Mouse (Mus musculus) hindlimb bud, embryonic 11.5 days (tissue): ENCODE data around the gene Lat2.
A peak's percentile ranks its signal among the peaks of the same experiment; 100 is the strongest.
"Not testable (repeated sequence)": the region's sequence is repeated elsewhere in the genome, so short reads cannot be mapped to it uniquely, and the experiment has no call there.

ENCODE experiments used
- DNase-seq: peaks from one replicate; pipeline ENCODE4 v3.0.0-alpha.2; 2012; ENCODE audit warnings: low read depth, low spot score; ENCODE audit errors: extremely low spot score

Lat2 gene

DNA sequence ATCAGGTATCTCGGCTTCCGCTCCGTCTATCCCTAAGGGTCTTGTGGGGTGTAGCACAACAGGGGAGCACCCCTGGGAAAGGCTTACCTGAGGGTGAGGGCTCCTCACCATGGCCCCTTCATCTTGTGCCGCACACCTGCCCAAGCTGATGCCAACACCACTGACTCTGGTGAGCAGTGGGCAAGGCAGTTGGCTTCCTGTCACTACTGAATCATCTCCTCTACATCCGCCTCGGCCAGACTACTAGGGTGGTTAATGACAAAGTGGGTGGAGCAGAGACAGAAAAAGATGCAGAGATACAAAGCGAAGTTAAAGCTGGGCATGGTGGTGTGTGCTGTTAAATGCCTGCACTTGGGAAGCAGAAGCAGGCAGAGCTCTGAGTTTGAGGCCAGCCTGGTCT lies at the start of gene Lat2:
TSS of gene Lat2 (minus strand) at position 224 of the 400 bp plus-strand sequence.
- DNase-seq = no peak

DNA sequence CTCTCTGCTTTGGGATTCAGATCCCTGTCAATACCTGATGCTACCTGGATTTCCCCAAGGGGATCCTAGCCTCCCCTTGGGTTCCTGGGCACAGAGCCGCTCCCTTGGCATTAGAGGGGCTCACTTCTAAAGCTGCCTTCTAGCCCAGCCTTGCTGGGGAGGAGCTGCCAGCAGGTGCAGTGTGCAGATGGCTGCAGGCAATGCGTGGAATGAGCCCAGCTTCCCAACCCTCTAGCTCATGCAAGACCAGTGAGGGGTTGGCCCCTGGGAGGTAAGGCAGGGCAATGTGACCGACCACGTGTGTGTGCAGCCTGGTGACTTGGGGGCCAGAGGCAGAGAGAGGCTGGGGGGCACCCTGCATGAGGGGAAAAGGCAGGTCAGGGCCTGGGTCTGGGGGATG lies 41.9 kb upstream of the Lat2 start:
- DNase-seq = no peak

DNA sequence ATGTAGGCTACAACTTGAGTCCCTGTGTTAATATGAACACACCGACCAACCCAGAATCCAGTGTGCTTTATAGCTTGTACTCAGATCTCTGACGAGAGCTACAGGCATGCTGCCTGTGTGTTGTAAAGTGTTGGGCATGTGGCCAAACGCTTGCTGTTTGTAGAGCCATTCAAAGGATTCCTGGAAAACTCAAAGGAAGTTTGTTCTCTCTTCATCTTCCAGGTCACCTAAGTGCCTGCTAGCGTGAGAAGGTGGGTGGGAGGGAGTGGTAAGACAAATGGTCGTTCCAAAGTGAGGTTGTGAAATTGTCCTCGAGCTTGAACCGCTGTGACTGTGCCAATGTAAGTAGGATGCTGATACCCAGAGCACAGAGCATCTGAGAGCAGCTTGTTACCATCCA lies 37.2 kb upstream of the Lat2 start:
- DNase-seq = no peak

DNA sequence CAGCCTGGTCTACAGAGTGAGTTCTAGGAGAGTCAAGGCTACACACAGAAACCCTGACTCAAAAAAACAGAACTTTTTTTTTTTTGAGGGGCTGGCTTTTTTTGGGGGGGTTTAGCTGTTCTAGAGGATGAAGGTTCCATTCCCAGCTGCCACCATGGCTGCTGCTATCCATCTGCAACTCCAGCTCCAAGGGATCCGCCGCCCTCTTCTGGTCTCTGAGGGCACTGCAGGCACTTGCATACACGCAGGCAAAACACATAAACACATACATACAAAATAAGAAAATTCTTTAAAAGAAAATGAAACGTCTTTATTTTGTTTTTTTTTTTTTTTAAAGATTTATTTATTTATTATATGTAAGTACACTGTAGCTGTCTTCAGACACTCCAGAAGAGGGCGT lies 36.1 kb upstream of the Lat2 start:
- DNase-seq = no peak

DNA sequence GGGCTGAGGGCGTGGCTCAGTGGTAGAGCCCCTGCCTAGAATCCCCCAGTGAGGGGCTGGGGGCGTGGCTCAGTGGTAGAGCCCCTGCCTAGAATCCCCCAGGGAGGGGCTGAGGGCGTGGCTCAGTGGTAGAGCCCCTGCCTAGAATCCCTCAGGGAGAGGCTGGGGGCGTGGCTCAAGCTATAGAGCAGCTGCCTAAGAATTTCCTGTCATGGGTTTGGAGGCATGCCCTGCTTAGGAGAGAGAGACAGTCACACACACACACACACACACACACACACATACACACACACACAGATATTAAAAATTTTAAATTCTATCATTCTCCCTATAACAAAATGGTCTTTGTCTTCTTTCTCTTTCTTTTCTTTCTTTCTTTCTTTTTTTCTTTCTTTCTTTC lies 34.2 kb upstream of the Lat2 start:
- DNase-seq = not testable (repeated sequence)

DNA sequence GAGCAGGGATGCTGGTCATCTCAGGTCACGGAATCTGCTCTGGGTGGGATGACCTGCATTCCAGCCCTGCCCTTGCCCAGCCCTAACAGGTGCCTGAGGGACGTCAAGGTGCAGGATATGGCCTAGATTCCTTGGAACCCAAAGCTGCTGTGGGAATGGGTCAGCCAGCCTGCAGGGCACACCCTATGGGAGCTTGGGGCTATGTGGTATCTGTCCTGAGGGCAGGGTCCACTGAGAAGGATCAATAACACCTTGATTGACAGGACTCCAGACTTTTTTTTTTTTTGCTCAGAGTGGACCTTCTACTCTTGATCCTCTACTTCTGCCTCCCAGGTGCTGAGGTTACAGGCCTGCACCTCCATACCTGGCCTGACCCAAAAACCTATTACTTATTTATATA lies 32.6 kb upstream of the Lat2 start:
- no peak for DNase-seq

DNA sequence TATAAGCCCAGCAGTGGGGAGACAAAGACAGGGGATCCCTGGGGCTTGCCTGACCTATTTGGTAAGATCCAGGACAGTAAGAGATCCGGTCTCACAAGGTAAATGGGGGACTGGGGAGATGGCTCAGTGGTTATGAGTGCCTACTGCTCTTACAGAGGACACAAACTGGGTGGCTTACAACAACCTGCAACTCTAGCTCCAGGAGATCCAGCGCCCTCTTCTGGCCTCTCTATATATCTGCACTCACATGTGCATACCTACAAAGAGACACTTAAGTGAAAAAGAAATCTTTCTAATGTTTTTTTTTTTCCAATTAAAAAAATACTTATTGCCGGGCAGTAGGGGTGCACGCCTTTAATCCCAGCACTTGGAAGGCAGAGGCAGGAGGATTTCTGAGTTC lies 31.6 kb upstream of the Lat2 start:
- no peak for DNase-seq

DNA sequence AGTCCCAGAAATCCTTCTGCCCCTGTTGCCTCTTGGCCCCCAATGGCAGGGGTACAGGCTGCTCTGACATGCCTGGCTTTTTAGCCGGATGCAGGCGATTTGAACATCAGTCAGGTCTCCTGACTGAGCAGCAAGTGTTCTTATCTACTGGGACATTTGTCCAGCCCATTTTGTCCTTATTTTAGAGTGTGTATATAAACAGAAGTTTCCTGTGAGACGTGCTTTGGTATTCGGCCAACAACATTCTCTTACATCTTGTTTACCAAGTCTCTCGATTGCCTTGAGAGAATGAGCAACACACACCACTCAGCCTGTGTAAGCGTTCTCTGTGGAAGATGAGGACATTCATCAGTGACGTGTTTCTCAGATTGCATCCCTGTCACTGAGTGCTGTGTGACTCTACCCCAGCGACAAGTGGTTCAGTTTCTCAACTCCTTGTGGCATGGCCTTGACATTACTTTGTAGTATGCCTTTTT lies 29.9 kb upstream of the Lat2 start:
- DNase-seq = no peak

DNA sequence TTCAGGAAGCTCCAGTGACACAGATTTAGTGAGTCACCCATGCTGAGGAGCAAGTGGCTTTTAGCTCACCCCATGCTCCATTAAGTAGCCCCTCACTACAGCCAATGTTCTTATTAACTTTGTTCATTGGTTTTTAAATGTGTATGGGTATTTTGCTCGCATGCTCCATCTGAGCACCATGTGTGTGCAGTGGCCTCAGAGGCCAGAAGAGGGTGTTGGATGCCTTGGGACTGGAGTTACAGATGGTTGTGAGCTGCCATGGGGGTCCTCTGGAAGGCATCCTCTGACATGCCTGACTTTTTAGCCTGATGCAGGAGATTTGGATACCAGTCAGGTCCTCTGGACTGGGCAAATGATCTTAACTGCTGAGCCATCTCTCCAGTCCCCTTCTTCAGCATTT lies 29.3 kb upstream of the Lat2 start:
- DNase-seq = no peak

DNA sequence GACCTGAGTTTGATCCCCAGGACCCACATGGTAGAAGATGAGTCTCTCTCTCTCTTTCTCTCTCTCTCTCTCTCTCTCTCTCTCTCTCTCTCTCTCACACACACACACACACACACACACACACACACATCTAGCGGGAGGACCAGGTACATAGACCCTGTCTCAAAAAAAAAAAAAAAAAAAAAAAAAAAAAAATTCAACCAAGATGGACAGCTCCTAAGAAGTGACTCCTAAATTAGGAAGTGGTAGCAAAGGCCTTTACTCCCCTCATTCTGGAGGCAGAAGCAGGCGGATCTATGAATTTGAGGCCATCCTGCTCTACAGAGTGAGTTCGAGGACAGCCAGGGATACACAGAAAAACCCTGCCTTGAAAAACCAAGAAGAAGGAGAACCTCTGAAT lies 25.5 kb upstream of the Lat2 start:
- DNase-seq = no peak

DNA sequence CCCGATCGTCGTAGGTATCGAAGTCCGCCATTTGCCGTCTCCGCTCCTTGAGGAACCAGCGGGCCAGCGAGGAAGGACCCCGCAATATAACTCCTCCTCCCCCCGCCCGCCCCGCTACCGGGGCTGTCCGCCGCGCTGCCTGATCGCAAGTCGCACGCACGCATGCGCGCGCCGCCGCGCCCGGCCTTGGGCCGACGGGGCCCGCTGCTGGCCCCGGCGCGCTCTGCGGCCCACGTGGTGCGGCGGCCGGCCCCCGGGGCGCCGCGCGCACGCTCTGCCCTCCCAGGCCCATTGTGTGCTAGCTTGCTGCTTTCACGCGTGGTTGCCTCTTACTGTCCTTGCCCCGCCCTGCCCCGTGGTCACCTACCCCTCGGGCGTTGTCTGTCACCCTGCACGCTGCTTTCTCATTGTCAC lies 24.5 kb upstream of the Lat2 start, which contains the start of gene Eif4h:
TSS of gene Eif4h (minus strand) at position 222 of the 414 bp plus-strand sequence.
- peak; percentile 89 for DNase-seq

DNA sequence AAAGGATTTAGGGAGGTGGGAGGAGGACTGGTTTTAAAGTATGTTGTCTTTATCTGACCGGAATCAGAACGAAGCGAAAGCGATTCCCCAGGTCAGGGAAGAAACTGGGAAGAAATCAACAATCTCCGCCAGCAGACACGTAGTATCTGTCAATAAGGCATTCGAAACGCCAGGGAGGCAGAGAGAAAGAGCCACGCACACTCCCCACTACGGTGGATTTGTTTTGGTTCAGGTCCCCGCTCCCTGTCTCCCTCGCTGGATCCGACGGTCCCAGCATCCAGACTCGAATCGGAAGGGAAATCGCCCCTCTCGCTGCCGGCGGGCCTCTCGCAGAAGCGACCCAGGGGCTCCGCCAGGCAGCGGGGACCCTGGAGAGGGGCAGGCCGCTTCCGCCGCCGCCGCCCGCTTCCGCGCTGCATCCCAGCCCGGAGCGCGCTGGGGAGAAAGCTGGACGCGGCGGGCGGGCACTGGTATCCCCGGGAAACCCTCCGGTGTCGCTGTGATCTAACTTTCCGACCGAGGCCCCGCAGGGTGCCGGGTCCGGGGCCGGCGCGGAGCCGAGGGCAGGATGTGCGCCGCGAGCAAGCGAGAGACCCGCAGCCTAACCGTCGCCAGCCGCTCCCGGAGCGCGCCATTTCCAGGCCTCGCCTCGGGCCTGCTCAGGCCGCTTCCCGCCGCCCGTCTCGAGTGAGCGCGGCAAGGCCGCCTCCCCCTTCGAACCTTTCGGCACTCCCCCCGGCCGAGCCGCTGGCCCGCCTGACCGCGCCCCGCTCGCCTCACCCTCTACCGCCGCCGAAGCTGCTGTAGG lies 23.8 kb upstream of the Lat2 start:
- DNase-seq = no peak

DNA sequence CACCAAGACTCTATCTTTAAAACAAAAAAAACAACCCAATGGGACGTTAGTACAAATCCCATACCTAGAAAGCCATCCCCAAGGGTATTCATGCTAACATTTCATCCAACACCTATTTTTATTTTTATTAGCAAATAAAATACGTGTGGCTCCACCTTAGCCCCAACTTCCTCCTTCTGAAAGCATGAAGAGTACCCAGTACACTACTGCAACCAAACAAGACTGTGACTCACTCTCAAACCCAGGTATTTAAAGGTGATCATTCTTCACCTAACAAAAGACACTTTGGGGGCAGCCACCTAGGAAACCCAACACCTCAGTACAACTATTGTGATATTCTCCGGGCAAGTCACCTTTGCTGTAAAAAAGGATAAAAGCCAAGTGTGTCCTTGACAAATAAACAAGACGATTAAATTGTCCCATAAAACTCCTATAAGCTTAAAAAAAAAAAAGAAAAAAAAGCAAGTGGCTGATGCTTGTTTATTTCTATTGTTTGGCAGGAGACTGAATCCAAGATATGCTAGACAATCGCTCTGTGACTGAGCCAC lies 23.1 kb upstream of the Lat2 start:
- DNase-seq = no peak

DNA sequence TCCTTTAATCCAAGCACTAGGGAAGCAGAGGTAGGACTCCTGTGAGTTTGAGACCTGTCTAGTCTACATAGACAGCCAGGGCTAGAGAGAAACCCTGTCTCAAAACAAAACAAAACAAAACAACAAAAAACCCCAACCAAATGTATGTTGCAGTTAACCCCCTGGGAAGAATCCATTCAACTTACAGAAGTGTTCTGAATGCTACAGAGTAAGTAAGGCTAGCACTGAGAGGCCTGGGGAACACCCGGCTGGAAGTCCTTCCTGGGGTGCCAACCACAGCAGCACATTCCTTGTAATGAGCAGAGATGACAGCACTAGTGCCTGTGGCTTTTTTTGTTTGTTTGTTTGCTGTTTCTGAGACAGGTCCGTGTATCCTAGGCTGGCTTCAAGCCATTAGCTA lies 18.0 kb upstream of the Lat2 start:
- no peak for DNase-seq

DNA sequence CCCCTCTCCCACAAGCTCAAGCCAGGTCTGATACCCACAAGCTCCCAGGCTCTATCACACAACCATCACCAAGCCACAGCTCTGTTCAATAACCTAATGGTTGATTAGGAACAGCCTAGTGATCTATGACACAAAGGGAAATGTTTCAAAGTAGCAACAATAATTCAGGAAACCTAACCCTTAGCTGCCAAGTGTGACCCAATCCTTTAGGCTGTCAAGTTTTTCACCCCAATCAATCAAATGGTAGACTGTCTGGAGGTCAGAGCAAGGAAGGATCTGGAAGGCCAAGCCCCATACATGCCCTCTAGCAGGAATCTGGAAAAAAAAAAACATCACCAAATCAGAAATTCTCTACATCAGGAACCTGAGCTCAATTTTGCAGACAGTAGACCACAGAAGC lies 16.0 kb upstream of the Lat2 start:
- DNase-seq = no peak

DNA sequence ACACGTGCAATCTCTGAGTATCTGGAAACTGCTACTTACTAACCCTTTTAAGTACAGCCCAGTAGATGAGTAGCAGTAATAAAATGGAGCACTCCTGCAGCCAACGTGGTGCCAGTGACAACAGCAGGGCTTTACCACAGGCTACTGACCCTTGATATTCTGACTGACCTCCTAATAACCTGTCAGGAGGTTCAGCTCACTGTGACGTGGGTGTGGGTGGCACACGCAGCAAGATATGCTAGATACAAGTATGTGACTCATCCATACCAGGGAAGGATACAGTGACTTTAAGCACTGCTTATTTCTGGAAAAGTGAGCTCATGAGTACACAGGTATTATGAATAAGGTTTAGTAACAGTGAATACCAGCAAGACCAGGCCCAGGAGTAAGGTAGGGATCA lies 14.7 kb upstream of the Lat2 start:
- no peak for DNase-seq

DNA sequence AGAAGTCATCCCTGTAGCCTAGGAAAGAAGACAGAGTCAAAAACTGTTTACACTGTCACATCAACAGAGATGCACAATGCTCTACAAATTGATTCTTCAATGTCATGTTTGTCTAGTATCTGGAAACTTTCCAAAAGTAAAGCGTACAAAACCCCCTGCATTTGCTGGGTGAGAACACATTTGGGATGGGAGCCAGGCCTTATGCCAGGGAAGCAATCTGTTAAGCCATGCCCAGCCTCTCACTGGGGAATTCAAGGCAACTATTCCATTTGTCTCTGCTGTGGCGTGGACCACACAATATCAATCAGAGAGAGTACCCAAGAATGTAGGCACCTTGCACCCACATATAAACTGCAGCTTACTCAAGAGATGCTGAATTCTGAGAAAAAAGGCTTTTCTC lies 7.2 kb upstream of the Lat2 start:
- DNase-seq = no peak

DNA sequence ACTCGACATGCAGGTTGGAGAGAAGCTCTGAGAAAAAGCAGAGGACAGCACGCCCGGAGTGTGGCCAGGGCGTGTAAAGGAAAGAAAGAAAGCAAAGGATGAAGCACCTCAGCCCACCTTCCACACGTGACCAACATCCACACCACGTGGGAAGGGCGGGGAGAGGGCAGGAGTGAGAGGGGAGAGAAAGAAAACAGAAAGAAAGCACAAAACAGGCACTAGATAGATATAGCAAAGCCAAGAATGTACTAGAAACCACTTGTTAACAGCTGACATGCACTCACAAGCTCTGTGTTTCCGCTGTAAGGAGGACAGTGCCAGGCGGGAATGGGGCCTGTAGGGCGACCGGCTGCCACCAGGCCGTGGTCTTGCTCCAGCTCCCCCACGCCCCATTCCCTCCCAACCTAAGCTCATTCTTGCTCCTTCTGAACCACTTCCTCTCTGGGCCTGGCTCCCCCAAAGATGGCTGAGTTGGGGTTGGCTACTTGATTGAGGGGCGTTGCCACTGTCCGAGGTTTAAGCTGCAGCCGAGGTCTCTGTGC lies 6.3 kb upstream of the Lat2 start:
- DNase-seq = no peak

DNA sequence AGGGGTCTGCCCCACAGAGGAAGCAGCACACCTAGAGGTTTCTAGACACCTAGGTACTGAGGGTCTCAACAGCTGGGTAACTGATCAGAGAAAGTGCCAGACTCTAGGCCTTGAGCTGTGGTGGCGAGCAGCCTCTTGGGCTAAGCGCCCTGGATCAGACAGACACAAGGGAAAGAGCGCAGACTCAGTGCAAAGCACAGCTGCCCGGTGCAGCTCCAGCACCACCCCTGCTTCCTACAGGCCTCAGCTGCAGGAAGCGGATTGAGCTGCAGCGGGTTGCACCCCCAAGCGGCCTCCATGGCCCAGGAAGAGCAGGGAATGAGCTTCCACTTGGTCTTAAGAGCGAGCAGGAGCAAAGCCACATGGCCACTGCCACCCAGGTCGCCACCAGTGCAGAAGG lies 5.6 kb upstream of the Lat2 start:
- DNase-seq = no peak

DNA sequence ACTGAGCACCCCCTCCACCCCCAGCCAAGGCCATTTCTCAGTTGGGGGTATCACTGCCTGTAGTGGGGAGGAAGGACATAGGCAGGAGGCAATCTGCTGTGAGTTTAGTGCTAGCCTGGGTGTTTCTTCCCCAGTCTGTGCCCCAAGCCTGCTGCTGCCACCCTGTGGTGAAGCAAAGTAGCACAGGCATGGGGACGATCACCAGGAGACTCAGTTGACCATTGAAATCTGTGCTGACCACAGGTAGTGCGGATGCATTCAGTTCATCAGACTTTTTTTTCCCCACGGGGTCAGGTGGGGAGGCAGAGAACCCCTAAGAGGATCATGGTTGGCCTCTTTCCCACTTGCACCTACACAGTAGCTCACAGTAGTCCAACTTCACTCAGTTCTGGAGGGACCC lies 2.2 kb upstream of the Lat2 start:
- DNase-seq = no peak

DNA sequence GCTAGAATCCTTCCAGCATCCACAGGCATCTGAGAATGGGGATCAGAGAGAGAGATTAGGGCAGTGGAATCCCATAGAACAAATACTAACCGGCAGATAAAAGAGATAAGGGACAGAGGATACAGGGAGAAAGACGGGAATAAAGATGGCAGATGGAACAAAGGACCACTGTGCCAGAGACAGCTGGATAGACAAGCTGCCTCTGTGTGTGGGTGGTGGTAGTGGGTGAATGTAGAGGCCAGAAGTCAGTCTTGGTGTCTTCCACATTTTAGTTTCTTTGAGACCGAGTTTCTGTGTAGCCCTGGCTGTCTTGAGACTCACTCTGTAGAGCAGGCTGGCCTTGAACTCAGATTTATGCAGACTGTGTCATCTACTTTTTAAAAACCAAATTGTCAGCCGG lies 955 bp upstream of the Lat2 start:
- DNase-seq = no peak

DNA sequence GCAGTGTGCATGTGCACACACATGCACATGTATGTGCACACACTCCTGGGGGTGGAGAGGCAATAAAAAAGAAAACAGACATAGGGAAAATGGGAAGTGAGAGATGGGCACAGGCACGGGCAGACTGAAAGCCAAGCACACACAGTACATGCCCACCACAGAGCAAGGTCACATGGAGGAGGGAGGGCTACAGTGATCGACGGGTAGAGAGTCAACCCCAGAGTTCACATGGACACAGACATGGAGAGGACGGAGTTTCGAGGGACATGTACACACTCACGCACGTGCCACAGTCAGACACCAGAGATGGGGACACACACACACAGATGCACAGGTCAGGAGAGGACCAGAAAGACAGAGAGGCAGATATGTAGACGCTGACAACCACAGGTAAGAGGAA lies 555 bp upstream of the Lat2 start:
- DNase-seq = no peak

DNA sequence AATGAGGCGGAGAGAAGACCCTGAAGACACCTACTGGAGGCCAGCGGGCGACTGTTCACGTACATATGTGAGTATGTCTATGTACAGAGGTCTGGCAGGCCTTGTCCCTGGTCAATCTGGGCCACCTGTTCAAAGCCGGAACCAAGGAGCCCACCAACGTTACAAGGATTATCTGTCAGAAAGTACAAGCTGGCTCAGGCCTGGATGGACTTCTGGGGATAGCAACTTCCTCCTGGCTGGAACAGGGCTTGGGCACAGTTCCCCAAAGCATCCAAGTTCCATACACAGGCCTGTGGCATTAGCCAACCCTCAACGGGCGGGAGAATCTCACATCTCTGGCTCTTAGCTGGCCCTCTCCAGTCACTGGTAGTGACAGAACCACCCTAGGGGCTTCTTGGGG lies 529 bp downstream of the Lat2 start:
- DNase-seq = no peak
